Mouse (Mus musculus) T-helper 2 cell (primary cell): ENCODE results near the gene Zfyve9.

Experiments
- in situ Hi-C: fragments of 300-600 bp; cut with MboI, MseI; formaldehyde crosslinking; loops from one replicate; pipeline ENCODE4 v1.15.1; 2025; ENCODE audit warnings: high pct_unique_total_duplicates

The Zfyve9 gene

GRCm38 (mm10) chr4:108610935-108611334 lies 169.7 kb downstream of the Zfyve9 start:
- in situ Hi-C loops, result no loop called here

- in situ Hi-C loops, result loop anchor here (10.0 kb wide), 1 partner anchor 716 kb away; no protein-coding TSS in a partner anchor
Measured at GRCm38 (mm10) chr4:108608651-108609050, 171.9 kb downstream of the Zfyve9 start.

- in situ Hi-C loops, result loop anchor here (10.0 kb wide), 1 partner anchor 723 kb away; no protein-coding TSS in a partner anchor
Measured at GRCm38 (mm10) chr4:108601870-108602269, 178.7 kb downstream of the Zfyve9 start.

- in situ Hi-C loops, result no loop called here
Measured at GRCm38 (mm10) chr4:108598306-108598705, 182.3 kb downstream of the Zfyve9 start.

GRCm38 (mm10) chr4:108595785-108596184 lies 184.8 kb downstream of the Zfyve9 start:
- in situ Hi-C loops, result no loop called here

GRCm38 (mm10) chr4:108593376-108593775 lies 187.2 kb downstream of the Zfyve9 start:
- in situ Hi-C loops, result no loop called here
